Mouse (Mus musculus) stomach, postnatal 0 days (tissue): ENCODE results near the gene Rpap1.

Source experiments
- CTCF ChIP-seq: IDR thresholded peaks from 2 replicates; pipeline ENCODE4 v1.5.1; 2016; ENCODE audit warnings: antibody characterized with exemption, low read depth, mild to moderate bottlenecking, moderate library complexity
- EP300 ChIP-seq: optimal IDR thresholded peaks from 2 replicates; pipeline ENCODE3; 2016; ENCODE audit warnings: antibody characterized with exemption

GRCm38 (mm10) chr2:119757601-119758100, 29.7 kb downstream of the Rpap1 start:
- TF ChIP-seq CTCF: no peak
- TF ChIP-seq EP300: no peak
